Mouse (Mus musculus): Measurements from ENCODE around the gene Rbfox1.

DNA sequence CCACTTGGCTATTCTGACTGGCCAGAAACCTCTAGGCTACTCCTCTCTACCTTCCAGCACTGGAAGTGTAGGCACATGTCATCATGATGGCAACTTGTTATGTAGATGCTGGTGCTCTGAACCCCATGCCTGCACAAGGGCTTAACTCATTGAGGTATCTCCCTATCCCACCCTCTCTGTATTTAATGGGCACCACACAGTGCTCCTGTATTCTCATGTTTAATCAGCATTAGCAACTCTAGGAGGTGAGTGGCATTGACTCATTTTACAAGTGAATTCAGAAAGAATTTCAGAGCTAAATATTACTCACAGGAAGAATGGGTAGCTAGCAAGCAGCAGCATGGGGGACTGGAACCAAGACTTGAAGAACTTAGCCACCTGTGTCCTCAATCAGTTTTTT, 321.3 kb downstream of the Rbfox1 start:
- TF ChIP-seq POLR2A (IDR thresholded peaks at IDR 0.05; ENCODE audit: insufficient read depth, low read depth, low read length): no peak
- no peak for TF ChIP-seq EP300 (IDR thresholded peaks at IDR 0.05; ENCODE audit: insufficient read depth, low read depth, low read length)
- TF ChIP-seq CTCF (IDR thresholded peaks at IDR 0.05): no peak
